Mouse (Mus musculus): ENCODE measurements around the gene Olfr70. TPM values are rescaled to one million over a fixed set of nuclear protein-coding genes. Genes with fewer than 3 reads are reported as not detected.

The Olfr70 gene
- polyA plus RNA-seq (2012; rRNA removed), result not detected in 2 replicates

DNA sequence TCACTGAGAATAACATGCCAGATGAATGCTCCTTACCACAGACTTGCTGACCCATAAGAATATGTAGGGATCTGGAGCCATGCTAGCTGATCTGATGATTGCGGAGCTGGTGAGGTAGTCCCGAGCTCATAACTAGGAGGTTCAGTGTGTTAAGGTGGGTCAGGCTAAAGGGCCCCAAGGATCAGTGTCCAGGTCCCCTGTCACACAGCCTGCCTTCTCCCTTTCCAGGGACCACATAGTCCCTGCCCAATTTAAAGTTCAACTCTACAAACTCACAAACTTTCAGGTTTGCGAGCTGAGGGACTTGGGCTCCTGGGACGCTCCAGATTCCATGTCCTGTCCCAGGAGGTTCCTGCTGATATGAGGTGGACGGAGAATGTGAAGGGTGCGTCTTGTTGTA is at the start of gene Olfr70:
Olfr70 (minus strand) TSS at position 101 of the 400 bp plus-strand sequence.

GRCm38 (mm10) chr4:43729794-43730550 is 29.4 kb upstream of the Olfr70 start, which contains the start of gene Spaar:
Gene Spaar (plus strand): TSS chr4:43730034.

DNA sequence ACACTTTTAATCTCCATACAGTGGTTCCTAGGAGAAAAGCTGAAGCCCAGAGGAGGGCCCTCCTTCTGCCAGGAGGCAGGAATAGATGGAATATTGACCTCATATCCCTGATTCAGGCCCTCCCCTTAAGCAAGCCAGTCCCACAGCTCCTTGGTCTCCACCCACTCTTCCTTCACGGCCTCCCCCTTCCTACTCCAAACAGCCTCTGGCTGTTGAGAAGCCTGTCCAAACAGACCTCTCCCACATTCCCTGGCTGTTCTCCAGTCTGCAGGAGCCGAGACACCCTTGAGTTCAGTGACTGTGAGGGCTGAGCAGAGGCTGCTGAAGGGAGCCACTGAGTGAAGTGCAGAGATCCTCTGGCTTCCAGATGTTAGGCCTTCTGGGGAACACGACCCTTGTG is 26.4 kb upstream of the Olfr70 start, which contains the start of gene Hrct1:
Hrct1 (plus strand) TSS at position 194 of the 400 bp plus-strand sequence.

GRCm38 (mm10) chr4:43709869-43710268 is 9.3 kb upstream of the Olfr70 start, which contains the start of gene Olfr71:
Gene Olfr71 (minus strand): TSS chr4:43710255.

GRCm38 (mm10) chr4:43668782-43669427 is 31.7 kb downstream of the Olfr70 start, which contains the start of the genes Tmem8b and Fam221b:
Gene Tmem8b (plus strand): TSS chr4:43668971.
Gene Fam221b (minus strand): TSS chr4:43669145.

GRCm38 (mm10) chr4:43656339-43657109 is 44.1 kb downstream of the Olfr70 start, which contains the start of gene Hint2:
Gene Hint2 (minus strand): TSS chr4:43656466.

GRCm38 (mm10) chr4:43653161-43654015 is 47.2 kb downstream of the Olfr70 start, which contains the start of gene Spag8:
Gene Spag8 (minus strand): TSS chr4:43653594.

Other genes with a start within 250 kb of the Olfr70 start
- 3.6 and 6.6 TPM in 2 replicates for gene Cd72, start 246.2 kb downstream of the Olfr70 start, polyA plus RNA-seq (2012; rRNA removed)
- 0.54 and 1.1 TPM in 2 replicates for gene Sit1, start 217.1 kb downstream of the Olfr70 start, polyA plus RNA-seq (2012; rRNA removed)
- 347 and 577 TPM in 2 replicates for gene Ccdc107, start 207.9 kb downstream of the Olfr70 start, polyA plus RNA-seq (2012; rRNA removed)
- 49.5 and 64.1 TPM in 2 replicates for gene Arhgef39, start 201.1 kb downstream of the Olfr70 start, polyA plus RNA-seq (2012; rRNA removed)
- 70.7 and 71.6 TPM in 2 replicates for gene Car9, start 193.8 kb downstream of the Olfr70 start, polyA plus RNA-seq (2012; rRNA removed)
- 199 and 235 TPM in 2 replicates for gene Tpm2, start 177.0 kb downstream of the Olfr70 start, polyA plus RNA-seq (2012; rRNA removed)
- gene Creb3, start 138.5 kb downstream of the Olfr70 start, polyA plus RNA-seq (2012; rRNA removed), result 93.5 and 113 TPM in 2 replicates
- gene Tln1, start 138.1 kb downstream of the Olfr70 start, polyA plus RNA-seq (2012; rRNA removed), result 98.4 and 102 TPM in 2 replicates
- 56.1 and 75.5 TPM in 2 replicates for gene Rgp1, start 122.1 kb downstream of the Olfr70 start, polyA plus RNA-seq (2012; rRNA removed)
- gene Gba2, start 121.9 kb downstream of the Olfr70 start, polyA plus RNA-seq (2012; rRNA removed), result 13.0 and 13.3 TPM in 2 replicates
- 0.17 TPM in 1 of 2 replicates, not detected in the other for gene Msmp, start 116.3 kb downstream of the Olfr70 start, polyA plus RNA-seq (2012; rRNA removed)
- gene Npr2, start 68.9 kb downstream of the Olfr70 start, polyA plus RNA-seq (2012; rRNA removed), result 18.2 and 19.2 TPM in 2 replicates
- 1.1 and 1.9 TPM in 2 replicates for gene Spag8, start 47.2 kb downstream of the Olfr70 start, polyA plus RNA-seq (2012; rRNA removed)
- 72.2 and 79.4 TPM in 2 replicates for gene Hint2, start 44.3 kb downstream of the Olfr70 start, polyA plus RNA-seq (2012; rRNA removed)
- gene Tmem8b, start 31.8 kb downstream of the Olfr70 start, polyA plus RNA-seq (2012; rRNA removed), result 9.2 and 11.0 TPM in 2 replicates
- gene Fam221b, start 31.7 kb downstream of the Olfr70 start, polyA plus RNA-seq (2012; rRNA removed), result 0.10 TPM in 1 of 2 replicates, not detected in the other
- not detected in 2 replicates for gene Olfr71, start 9.4 kb upstream of the Olfr70 start, polyA plus RNA-seq (2012; rRNA removed)
- gene Hrct1, start 26.4 kb upstream of the Olfr70 start, polyA plus RNA-seq (2012; rRNA removed), result 2.2 and 3.1 TPM in 2 replicates
- 0.89 and 1.2 TPM in 2 replicates for gene Spaar, start 29.2 kb upstream of the Olfr70 start, polyA plus RNA-seq (2012; rRNA removed)
- gene Olfr159, start 70.2 kb upstream of the Olfr70 start, polyA plus RNA-seq (2012; rRNA removed), result not detected in 2 replicates
- 0.10 and 0.21 TPM in 2 replicates for gene Olfr156, start 123.1 kb upstream of the Olfr70 start, polyA plus RNA-seq (2012; rRNA removed)
- 0.08 and 0.15 TPM in 2 replicates for gene Olfr157, start 139.4 kb upstream of the Olfr70 start, polyA plus RNA-seq (2012; rRNA removed)
- not detected in 2 replicates for gene Olfr155, start 150.8 kb upstream of the Olfr70 start, polyA plus RNA-seq (2012; rRNA removed)
- 7.8 and 8.0 TPM in 2 replicates for gene Reck, start 174.7 kb upstream of the Olfr70 start, polyA plus RNA-seq (2012; rRNA removed)

Measured in colon, adult 2 months (tissue).